Mouse (Mus musculus): Measurements from ENCODE around the gene Ccser1.

- TF ChIP-seq CTCF (IDR thresholded peaks at IDR 0.05; ENCODE audit: borderline replicate concordance, insufficient read depth, low read depth, low read length) (no peak), POLR2A (IDR thresholded peaks at IDR 0.05; ENCODE audit: borderline replicate concordance, insufficient read depth, low read length) (no peak)
Observed at GRCm38 (mm10) chr6:61334466-61334865, 154.3 kb downstream of the Ccser1 start.

Measured in cerebellum, adult 2 months (tissue).